Mouse (Mus musculus) midbrain, postnatal 0 days (tissue): ENCODE results near the gene Fam20c. TPM values are rescaled to one million over a fixed set of nuclear protein-coding genes. Genes with fewer than 3 reads are reported as not detected.

Experiments
- ATAC-seq: fragments of 200-750 bp; cut with Nextera tagmentation; 2 replicates; pipeline ENCODE4 v1.8.0; 2017; ENCODE audit warnings: moderate number of reproducible peaks, mild to moderate bottlenecking, moderate TSS enrichment, moderate library complexity; ENCODE audit not compliant: low FRiP score
- DNase-seq: peaks from one replicate; pipeline ENCODE4 v3.0.0-alpha.2; 2015; ENCODE audit warnings: low spot score
- H3K27ac ChIP-seq: fragments of 300-500 bp; sonication (generic); 2 replicates; pipeline ENCODE4 v1.5.1; 2014; ENCODE audit warnings: low read depth, mild to moderate bottlenecking, low read length, mixed read lengths
- H3K27me3 ChIP-seq: fragments of 300-500 bp; sonication (generic); 2 replicates; pipeline ENCODE4 v1.6.1; 2014; ENCODE audit warnings: low read length, control low read depth, mixed read lengths; ENCODE audit not compliant: insufficient read depth
- H3K36me3 ChIP-seq: fragments of 300-500 bp; sonication (generic); 2 replicates; pipeline ENCODE4 v1.6.1; 2014; ENCODE audit warnings: low read length, control low read depth, mixed read lengths; ENCODE audit not compliant: insufficient read depth
- H3K4me1 ChIP-seq: fragments of 300-500 bp; sonication (generic); 2 replicates; pipeline ENCODE4 v1.6.1; 2014; ENCODE audit warnings: mild to moderate bottlenecking, control low read depth, antibody characterized with exemption, low read length, mixed read lengths; ENCODE audit not compliant: insufficient read depth
- H3K4me2 ChIP-seq: fragments of 300-500 bp; sonication (generic); 2 replicates; pipeline ENCODE4 v1.6.1; 2014; ENCODE audit warnings: low read depth, mild to moderate bottlenecking, low read length, mixed read lengths; ENCODE audit not compliant: poor library complexity, severe bottlenecking
- H3K4me3 ChIP-seq: fragments of 300-500 bp; sonication (generic); 2 replicates; pipeline ENCODE4 v1.5.1; 2014; ENCODE audit warnings: low read depth, mild to moderate bottlenecking, low read length, moderate library complexity
- H3K9ac ChIP-seq: fragments of 300-500 bp; sonication (generic); replicated peaks from 2 replicates; pipeline ENCODE4 v1.6.1; 2014; ENCODE audit warnings: mild to moderate bottlenecking, low read length, moderate library complexity, mixed read lengths; ENCODE audit not compliant: poor library complexity, severe bottlenecking
- H3K9me3 ChIP-seq: fragments of 300-500 bp; sonication (generic); 2 replicates; pipeline ENCODE4 v1.6.1; 2016; ENCODE audit warnings: low read length, control low read depth
- CTCF ChIP-seq: IDR thresholded peaks from 2 replicates; pipeline ENCODE4 v1.5.1; 2016; ENCODE audit warnings: antibody characterized with exemption, mild to moderate bottlenecking
- WGBS: fragments of 180-500 bp; shearing (Covaris S2); extraction: QIAGEN DNeasy Blood & Tissue Kit; methylation state at CpG from one replicate; pipeline ENCODE4 v1.1.7; 2014; 5-methylcytosine and 5-hydroxymethylcytosine counted together
- polyA plus RNA-seq: library from polyadenylated mRNA; unstranded; fragments of >200 nt; fragmentation: Nextera tagmentation; extraction: Ambion mirVana; gene quantifications from 2 replicates; pipeline ENCODE4 v1.2.1, GENCODE M21; 2015
- total RNA-seq: library from RNA; depleted of rRNA; stranded (reverse); fragments of >200 nt; gene quantifications from 2 replicates; pipeline ENCODE4 v1.2.3, GENCODE M21; 2014

Fam20c gene
- total and polyA plus RNA-seq, 2 experiments from 2014 or later: 51.6 to 106 TPM

DNA sequence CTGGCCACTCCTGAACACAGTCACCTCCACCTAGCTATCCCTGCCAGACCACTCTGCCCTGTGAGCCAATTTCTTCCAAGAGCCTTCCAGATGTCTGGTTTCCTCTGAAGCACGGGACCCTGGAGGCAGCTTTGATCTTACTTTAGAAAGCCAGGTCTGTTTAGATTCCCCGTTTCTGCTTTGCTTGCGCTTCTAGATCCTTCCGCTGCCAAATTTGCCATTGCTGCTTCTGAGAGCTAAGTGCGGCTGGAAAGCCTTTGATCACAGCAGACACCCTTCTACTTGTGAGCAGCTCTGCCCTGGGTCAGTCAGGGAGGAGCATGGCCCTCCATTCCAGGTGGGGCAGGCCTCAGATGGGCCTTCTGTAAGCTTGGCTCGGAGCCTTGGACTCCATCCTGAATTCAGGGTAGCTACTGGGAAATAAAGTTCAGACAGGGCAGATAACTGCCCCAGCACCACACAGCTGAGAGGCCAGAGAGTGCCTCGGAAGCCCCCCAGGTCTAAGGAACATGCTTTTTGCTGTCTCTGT is 47.3 kb downstream of the Fam20c start:
- Histone ChIP-seq H3K27me3 (no peaks in the 10 kb centered on the region), H3K9me3 (no peaks in the 10 kb centered on the region), H3K27ac (no peak overlapping the region), H3K4me3 (no peak overlapping the region), H3K4me1 (no peaks in the 10 kb centered on the region), H3K4me2 (no peak overlapping the region), H3K36me3 (peaks cover 51% of the 10 kb centered on the region), H3K9ac (no peak overlapping the region)
- DNase-seq (no peak), ATAC-seq (no peak)
- 66% methylated on average over 7 of the region's 7 CpGs for WGBS
- TF ChIP-seq CTCF: no peak

DNA sequence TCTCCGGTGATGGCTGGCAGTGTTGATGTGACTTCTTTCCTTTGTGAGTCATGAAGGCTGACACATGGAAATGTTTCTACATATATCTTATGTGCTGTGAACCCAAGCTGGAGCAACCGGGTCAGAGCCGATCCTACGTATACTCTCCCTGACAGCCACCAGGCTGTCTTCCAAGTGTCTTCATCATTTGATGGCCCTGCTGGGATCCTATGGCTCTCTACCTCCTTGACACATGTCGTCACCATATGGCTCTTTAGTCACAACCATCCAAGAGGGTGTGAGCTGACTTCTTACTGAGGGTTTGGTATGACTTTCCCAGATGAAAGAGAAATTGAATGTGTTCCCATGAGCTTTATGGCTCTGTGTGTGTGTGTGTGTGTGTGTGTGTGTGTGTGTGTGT is 50.0 kb downstream of the Fam20c start:
- no peak overlapping the region for H3K27ac ChIP-seq
- no peak overlapping the region for H3K9ac ChIP-seq
- H3K4me3 ChIP-seq: no peak overlapping the region
- no peak for TF ChIP-seq CTCF
- H3K9me3 ChIP-seq: no peaks in the 10 kb centered on the region
- peak; percentile 39 for DNase-seq
- H3K27me3 ChIP-seq: no peaks in the 10 kb centered on the region
- no peak for ATAC-seq
- no peaks in the 10 kb centered on the region for H3K4me1 ChIP-seq
- no peak overlapping the region for H3K4me2 ChIP-seq
- 97% methylated on average over 5 of the region's 5 CpGs for WGBS
- peaks cover 54% of the 10 kb centered on the region for H3K36me3 ChIP-seq

DNA sequence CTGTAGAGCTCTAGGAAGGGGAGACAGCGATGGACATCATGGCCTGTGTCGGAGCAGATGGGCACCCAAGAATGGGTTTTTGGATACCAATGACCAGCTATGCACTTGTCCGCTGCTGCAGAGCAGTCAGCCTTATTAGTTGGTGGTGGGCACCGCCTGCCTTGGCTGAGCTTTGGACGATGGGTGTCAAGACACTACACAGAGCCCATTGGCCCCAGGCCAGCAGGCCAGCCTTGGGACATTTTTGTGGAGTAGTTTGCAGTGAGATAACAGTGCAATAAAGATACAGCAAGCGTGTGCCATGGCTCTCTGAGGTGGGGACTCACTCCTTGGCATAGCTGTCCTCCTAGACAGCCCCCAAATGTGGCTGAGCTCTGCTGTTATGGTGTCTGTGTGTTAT is 55.5 kb downstream of the Fam20c start:
- Histone ChIP-seq H3K4me2 (no peak overlapping the region), H3K9me3 (no peaks in the 10 kb centered on the region), H3K27ac (no peak overlapping the region), H3K4me1 (no peaks in the 10 kb centered on the region), H3K36me3 (peaks cover 48% of the 10 kb centered on the region), H3K4me3 (no peak overlapping the region), H3K9ac (no peak overlapping the region), H3K27me3 (no peaks in the 10 kb centered on the region)
- TF ChIP-seq CTCF: no peak
- 92% methylated on average over 6 of the region's 6 CpGs for WGBS
- no peak for DNase-seq
- ATAC-seq: no peak

DNA sequence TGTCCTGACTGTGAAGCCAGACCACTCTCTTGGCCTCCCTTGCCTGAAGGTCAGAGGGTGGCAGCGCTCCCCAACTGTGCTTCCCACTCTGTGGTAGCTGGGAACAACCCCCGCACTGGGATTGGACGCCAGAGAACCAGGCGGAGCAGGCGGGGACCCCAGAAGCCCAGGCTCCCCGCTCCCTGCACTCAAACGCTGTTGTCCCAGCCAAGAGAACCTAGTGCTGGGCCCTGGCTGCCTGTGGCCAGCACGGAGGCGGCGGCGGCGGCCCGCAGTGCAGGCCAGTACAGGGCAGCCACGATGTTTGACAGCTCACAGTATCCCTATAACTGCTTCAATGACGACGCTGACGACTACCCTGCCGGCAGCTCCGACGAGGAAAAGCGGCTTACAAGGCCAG is 65.5 kb downstream of the Fam20c start, which contains the start of gene Gm5294:
Gene Gm5294 (plus strand): TSS at position 301 of the 400 bp plus-strand sequence.
- WGBS: 12% methylated on average over 21 of the region's 21 CpGs
- Histone ChIP-seq H3K36me3 (no peaks in the 10 kb centered on the region), H3K4me1 (peaks cover 6% of the 10 kb centered on the region; the same call in 1 of the 2 replicates), H3K9ac (no peak within 1 kb of the TSS), H3K4me3 (peak within 1 kb of the TSS; percentile 28), H3K9me3 (no peaks in the 10 kb centered on the region), H3K27me3 (peaks cover 32% of the 10 kb centered on the region), H3K27ac (no peak within 1 kb of the TSS), H3K4me2 (peak within 1 kb of the TSS; percentile 49)
- ATAC-seq (no peak), DNase-seq (no peak)
- TF ChIP-seq CTCF: no peak

DNA sequence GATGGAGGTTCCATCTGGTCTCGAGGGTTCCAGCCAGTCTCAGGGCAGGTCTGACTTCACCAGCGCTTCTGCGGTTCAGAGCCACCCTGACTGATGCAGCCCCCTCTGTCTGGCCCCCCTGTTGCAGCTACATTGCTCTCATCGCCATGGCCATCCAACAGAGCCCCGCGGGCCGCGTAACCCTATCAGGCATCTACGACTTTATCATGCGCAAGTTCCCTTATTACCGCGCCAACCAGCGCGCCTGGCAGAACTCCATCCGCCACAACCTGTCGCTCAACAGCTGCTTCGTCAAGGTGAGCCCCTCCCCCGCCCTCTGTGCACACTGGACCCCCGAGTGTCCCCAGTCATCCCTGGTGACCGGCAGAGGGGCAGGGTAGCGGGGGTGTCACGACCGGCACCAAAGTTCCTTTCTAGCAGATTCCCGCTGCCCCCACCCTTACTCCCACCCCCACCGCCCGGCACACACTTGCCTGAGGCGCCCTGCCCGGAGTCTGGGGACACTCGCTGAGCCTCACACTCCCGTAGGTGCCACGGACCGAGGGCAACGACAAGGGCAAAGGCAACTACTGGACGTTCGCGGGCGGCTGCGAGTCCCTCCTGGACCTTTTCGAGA is 66.5 kb downstream of the Fam20c start:
- 4% methylated on average over 39 of the region's 39 CpGs for WGBS
- Histone ChIP-seq H3K9me3 (no peaks in the 10 kb centered on the region), H3K9ac (0 out of 2 replicates have a peak overlapping the region, but pooled peaks have one; percentile 24), H3K36me3 (no peaks in the 10 kb centered on the region), H3K4me1 (peaks cover 6% of the 10 kb centered on the region; the same call in 1 of the 2 replicates), H3K27ac (no peak overlapping the region), H3K27me3 (peaks cover 32% of the 10 kb centered on the region), H3K4me3 (peak overlapping the region; percentile 28), H3K4me2 (peak overlapping the region; percentile 49)
- ATAC-seq (no peak), DNase-seq (no peak)
- no peak for TF ChIP-seq CTCF

DNA sequence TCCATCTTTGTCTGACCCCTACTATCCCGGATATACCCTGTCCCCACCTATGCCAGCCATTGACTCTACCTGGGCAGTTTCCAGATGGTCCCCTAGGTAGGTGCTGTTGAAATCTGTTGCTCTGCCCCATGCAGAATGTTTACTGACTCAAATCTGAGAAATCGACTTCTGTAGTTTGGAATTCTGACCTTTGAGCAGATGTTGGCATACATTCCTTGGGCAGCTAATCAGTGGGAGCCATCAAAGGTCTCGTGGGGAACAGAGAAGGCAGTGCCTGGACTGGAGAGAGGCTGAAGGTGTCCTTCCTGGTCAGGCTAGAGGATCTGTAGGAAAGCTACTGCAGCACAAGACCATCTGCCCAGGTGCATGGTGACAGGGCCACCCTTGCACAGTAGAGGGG is 70.8 kb downstream of the Fam20c start:
- H3K4me3 ChIP-seq: no peak overlapping the region
- no peak overlapping the region for H3K27ac ChIP-seq
- 78% methylated on average over 3 of the region's 3 CpGs for WGBS
- H3K4me2 ChIP-seq: no peak overlapping the region
- no peak for TF ChIP-seq CTCF
- H3K9ac ChIP-seq: no peak overlapping the region
- ATAC-seq (no peak), DNase-seq (no peak)
- H3K9me3 ChIP-seq: no peaks in the 10 kb centered on the region
- H3K4me1 ChIP-seq: peaks cover 6% of the 10 kb centered on the region; the same call in 1 of the 2 replicates
- H3K36me3 ChIP-seq: no peaks in the 10 kb centered on the region
- H3K27me3 ChIP-seq: peaks cover 22% of the 10 kb centered on the region
